Mouse (Mus musculus) CD4-positive, CD25-positive, alpha-beta regulatory T cell, adult 2 months (primary cell): Measurements from ENCODE around the gene 4931428F04Rik.
A peak's percentile ranks its signal among the peaks of the same experiment; 100 is the strongest.

Source experiments
- DNase-seq: peaks from one replicate; pipeline ENCODE4 v3.0.0-alpha.2; 2012; ENCODE audit warnings: low read depth, low spot score

The 4931428F04Rik gene

DNA sequence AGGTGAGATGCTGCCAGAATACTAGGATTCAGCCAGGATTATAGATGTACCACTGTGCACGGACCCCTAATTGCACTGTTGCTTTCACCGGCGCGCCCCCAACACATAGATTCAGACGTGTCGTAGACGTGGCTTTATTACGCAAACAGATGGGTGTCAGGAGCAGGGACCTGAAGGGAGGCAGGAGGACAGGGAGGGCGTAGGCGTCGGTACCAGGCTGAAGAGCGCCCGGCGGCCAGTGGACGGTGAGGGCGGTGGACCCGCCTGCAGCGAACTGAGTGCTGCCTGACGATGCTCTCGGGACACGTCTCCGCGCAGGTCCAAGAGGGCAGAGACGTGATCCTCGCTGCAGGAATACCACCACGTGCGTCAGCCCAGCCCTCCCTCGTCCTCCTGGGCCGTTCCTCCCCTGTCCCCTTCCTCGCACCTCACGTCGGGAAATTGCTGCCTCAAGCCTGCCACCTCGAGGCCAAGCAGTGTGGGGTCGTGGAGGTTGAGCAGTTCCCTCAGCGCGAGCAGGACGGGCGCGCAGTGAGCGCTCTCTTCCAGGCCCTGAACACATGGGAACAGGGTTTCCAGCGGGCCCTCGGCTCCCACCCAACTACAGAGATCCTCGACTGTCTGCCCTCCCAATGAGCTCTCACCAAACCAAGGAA, at the start of gene 4931428F04Rik:
Gene 4931428F04Rik (minus strand): TSS at position 60 of the 656 bp plus-strand sequence.
- DNase-seq: peak; percentile 75

DNA sequence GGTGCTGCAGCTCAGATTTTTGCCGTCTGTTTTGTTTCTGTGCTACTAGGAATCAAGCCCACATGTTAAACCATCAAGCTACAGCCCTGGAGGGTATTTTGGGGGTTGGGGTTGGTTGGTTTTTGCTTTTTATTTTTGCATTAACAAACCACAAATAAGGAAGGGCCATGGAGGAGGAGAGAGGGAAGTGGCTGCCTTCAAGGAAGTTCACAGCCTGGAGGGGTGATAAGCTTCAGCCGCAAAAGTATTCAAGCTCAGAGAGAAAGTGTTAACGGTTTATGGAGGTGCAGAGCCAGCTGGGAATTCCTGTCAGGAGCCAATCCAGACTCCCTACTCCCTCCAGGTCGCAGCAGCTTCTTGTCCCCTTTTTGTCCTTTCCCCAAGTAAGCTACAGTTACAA, 49.3 kb upstream of the 4931428F04Rik start:
- no peak for DNase-seq

GRCm38 (mm10) chr8:105336373-105337130, 46.9 kb upstream of the 4931428F04Rik start:
- peak; percentile 18 for DNase-seq

GRCm38 (mm10) chr8:105332523-105332922, 42.9 kb upstream of the 4931428F04Rik start:
- DNase-seq: no peak

- DNase-seq: no peak
Measured at GRCm38 (mm10) chr8:105331931-105332330, 42.3 kb upstream of the 4931428F04Rik start.

GRCm38 (mm10) chr8:105331469-105331868, 41.8 kb upstream of the 4931428F04Rik start:
- DNase-seq: no peak

- no peak for DNase-seq
Measured at GRCm38 (mm10) chr8:105330325-105330724, 40.7 kb upstream of the 4931428F04Rik start.

DNA sequence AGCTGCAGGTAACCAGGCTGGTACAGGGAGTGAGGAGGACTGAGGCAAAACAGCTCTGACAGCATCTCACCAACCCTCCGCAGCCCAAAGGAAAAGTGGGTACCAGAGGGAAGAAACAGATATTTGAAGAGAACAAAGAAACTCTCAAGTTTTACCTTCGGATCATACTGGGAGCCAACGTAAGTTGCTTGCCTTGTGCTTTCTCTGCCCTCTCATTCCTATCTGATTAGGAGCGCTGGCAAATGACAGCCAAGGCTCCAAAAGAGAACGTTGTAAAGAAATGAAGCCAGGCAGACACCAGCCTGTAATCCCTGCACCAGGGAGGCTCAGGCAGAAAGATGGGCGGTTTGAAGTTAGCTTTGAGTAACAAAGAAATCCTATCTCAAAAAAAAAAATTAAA, 37.3 kb upstream of the 4931428F04Rik start:
- DNase-seq: no peak

DNA sequence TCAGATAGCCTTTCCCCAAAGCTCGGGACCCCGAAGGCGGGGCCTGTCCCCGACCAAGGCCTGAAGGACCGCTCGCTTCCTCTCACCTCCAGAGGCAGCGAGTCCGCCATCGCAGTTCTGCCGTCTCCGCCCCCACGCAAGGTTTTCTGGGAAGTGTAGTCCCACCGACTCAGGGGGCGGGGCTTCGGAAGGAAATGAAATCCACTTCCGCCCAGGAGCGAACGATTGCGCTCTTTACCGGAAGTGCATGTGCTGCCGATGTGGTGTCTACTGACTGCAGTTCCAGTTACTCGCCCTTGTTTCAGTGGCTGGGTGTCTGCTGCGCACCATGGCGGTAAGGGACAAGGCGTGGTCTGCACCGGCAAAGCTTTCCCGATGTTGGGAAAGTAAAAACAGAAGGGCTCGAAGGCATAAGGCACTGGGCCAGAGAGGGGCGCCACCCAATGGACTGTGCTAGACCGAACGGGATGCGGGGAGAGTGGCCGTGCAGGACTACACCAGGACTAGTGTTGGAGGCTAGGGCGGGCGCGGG, 36.5 kb upstream of the 4931428F04Rik start, which contains the start of the genes Lrrc29 and Tmem208:
Gene Lrrc29 (minus strand): TSS at position 138 of the 532 bp plus-strand sequence.
Gene Tmem208 (plus strand): TSS at position 214 of the 532 bp plus-strand sequence.
- DNase-seq: peak; percentile 98

- DNase-seq: no peak
Measured at GRCm38 (mm10) chr8:105325641-105326093, 36.0 kb upstream of the 4931428F04Rik start.

GRCm38 (mm10) chr8:105323183-105323582, 33.5 kb upstream of the 4931428F04Rik start:
- no peak for DNase-seq

DNA sequence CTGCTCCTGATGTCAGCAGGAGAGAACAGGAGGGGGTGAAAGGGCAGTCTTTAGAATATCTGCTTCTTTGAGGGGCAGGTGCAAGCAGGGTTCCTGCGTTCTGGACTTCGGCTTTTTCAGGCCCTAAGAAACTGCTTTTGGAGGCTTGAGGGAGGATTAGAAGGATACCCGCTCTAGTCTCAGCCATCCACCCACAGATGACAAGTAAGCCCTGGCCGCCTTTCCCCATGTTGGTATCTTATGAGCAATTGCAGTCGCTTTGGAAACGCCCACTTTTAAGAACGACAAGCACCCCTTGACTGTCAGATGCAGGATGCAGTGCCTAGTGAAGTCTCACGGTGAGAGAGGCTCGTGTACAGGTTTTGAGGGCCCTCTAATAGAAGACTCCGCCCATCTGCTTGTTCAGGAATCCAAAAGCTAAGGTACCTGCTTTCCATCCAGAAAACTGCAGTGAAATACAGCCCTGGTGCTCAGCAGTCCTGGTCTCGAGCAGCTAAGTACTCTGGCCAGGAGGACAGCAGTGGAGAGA, 29.1 kb upstream of the 4931428F04Rik start:
- DNase-seq: no peak

DNA sequence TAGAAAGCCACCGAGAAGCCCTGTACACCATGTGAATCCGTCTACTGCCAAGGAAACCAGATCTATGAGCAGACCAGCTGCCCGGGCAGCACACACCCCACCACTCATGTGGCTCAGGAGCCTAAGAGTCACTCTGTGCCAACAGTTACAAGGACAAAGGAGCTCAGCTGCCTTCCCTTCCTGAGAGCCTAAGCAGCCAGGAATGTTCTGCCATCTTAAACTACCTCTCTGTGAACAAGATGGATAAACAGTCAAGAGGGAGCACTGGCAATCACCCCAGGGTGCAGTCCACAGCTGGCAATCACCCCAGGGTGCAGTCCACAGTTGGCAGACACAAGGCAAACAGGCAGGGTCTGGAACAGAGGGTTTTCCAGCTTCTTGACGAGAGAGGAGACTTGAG, 28.3 kb upstream of the 4931428F04Rik start:
- no peak for DNase-seq

DNA sequence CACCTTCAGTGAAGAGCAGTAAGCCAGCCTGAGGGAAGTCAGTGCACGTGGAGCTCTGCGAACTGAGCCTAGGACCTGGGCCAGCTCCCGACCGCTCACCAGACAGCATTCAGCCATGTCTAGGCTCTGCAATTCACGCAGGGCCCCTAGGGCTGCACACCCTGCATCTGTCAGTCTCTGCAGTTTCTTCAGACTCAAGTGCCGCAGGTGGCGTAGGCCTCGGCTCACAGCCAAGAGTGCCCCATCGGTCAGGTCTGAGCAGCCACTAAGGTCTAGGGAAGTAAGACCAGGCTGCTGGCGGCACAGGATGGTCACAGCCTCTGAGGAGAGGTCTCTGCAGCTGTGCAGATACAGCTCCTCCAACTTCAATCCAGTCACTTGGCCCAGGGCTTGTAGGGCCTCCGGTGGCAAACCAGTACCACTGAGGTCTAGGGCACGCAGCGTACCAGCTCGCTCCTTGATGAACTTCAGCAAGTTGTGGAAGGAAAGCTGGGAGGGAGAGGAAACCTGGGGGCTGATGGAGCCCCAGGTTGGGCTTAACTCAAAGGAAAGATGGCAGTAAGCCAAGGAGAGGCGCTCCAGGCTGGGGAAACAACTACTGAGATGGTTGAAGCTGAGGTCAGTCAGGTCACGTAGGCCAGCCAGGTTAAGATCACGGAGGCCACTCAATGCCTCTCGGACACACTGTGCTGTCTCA, 25.6 kb upstream of the 4931428F04Rik start:
- no peak for DNase-seq

DNA sequence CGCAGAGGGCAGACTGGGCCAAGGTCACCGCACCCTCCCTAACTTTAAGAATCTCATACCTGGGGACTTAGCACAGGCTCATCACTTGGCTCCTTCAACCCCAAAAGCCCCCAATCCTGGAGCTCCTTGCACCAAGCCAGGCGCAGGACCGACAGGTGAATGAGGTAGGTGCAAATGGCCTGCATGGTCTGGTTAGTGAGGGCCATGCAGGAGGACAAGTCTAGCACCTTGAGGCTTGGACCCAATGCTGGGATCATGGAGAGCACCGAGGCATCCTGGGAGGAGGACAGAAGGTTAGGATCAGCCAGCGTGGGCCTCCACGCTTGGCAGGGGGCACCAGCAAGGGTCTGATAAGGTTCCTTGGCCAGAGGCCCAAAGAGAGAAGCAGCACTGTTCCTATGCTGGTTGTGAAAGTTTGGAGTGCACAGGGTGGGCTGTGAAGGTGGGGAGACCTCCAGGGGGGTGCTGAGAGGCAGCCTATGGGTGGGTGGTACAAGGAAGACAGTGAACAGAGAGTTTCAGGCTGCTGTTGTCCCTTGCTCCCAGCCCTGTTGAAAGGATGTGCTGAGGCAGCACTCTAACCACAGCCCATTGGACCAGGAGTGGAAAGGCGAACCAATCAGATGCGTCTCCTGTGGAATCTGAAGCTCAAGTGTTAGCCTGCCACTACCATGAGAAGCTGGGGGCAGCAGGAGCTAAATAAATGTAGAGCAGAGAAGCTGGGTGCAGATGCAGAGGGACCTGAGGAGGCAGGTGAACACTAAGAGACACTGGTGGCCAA, 24.1 kb upstream of the 4931428F04Rik start:
- DNase-seq: no peak

GRCm38 (mm10) chr8:105312891-105313481, 23.3 kb upstream of the 4931428F04Rik start:
- DNase-seq: no peak

DNA sequence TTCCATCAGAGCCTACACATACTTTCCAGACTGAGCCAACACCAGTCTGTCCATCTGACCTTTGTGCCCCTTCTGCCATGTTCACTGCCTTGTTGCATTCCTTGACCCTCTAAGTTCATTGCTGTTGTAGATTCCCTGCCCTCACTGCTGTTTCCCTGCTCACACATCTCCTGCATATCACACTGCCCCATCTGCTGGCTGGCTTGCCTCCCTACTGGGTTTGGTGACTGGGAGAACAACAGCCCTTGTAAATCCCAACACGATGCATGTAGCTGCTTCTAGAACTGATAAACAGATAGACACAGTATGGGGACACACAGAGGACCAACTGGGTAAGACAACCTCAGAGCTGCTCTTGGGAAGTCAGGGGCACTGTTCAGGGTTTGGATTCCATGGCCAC, 22.1 kb upstream of the 4931428F04Rik start:
- DNase-seq: no peak

DNA sequence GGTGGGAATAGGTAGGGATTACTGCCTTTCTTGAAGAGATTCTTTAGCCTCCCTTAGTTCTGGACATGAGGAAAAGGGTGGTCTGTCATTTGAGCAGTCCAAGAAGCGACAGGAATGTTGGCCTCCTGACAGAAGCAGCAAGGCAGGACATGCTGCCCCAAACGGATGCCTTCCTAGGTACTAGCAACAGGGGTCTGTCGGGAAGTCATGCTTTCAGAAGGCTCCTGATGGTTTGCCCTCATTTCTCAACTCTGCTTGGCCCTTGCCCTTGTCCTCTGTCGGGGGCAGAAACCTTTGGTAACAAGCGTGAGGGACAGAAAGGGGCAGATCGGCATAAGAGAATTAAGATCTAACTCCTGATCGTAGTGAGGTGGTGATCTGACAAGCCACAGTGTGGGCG, 20.5 kb upstream of the 4931428F04Rik start:
- DNase-seq: no peak

DNA sequence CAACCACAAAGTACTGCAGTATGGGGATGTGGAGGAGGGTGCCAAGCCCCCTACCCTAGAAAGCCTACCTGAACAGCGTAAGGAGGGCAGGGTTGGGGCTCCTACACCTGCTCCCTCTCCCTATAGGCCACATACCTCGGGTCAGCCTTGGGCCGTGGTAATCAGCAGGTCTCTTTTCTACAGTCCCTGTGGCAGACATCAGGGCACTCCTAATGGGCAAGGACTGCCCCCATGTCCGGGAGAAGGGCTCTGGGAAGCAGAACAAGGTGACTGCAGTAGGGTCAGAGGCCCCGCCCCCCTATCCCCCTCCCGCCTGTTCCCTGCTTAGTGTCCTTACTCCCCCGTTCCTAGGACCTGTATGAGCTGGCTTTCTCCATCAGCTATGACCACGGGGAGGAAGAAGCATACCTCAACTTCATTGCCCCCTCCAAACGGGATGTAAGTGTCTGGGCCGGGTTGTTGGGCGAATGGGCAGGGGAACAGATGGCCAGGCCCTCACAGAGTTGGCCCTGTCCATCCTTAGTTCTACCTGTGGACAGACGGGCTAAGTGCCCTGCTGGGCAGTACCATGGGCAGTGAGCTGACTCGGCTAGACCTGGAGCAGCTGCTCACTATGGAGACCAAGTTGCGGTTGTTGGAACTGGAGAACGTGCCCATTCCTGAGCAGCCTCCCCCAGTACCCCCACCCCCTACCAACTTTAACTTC, 19.6 kb upstream of the 4931428F04Rik start:
- DNase-seq: no peak

- DNase-seq: no peak
Measured at GRCm38 (mm10) chr8:105308428-105308827, 18.8 kb upstream of the 4931428F04Rik start.
